Mouse (Mus musculus) lung, embryonic 15.5 days (tissue): ENCODE data around the gene Trim60. TPM values are rescaled to one million over a fixed set of nuclear protein-coding genes. Genes with fewer than 3 reads are reported as not detected.

Experiments
- ATAC-seq: fragments of 200-750 bp; cut with Nextera tagmentation; 2 replicates; pipeline ENCODE4 v1.8.0; 2017; ENCODE audit warnings: moderate number of reproducible peaks, borderline replicate concordance; ENCODE audit not compliant: low FRiP score, low TSS enrichment; ENCODE audit errors: extremely low read depth
- H3K27ac ChIP-seq: fragments of 300-500 bp; sonication (generic); 2 replicates; pipeline ENCODE4 v1.5.1; 2015; ENCODE audit warnings: moderate library complexity, mild to moderate bottlenecking, inconsistent platforms
- H3K27me3 ChIP-seq: fragments of 300-500 bp; sonication (generic); 2 replicates; pipeline ENCODE4 v1.6.1; 2015; ENCODE audit warnings: inconsistent platforms
- H3K36me3 ChIP-seq: fragments of 300-500 bp; sonication (generic); 2 replicates; pipeline ENCODE4 v1.6.1; 2015; ENCODE audit warnings: inconsistent platforms
- H3K4me1 ChIP-seq: fragments of 300-500 bp; sonication (generic); 2 replicates; pipeline ENCODE4 v1.6.1; 2015; ENCODE audit warnings: inconsistent platforms
- H3K4me2 ChIP-seq: fragments of 300-500 bp; sonication (generic); 2 replicates; pipeline ENCODE4 v1.6.1; 2015; ENCODE audit warnings: inconsistent platforms, mild to moderate bottlenecking, moderate library complexity
- H3K4me3 ChIP-seq: fragments of 300-500 bp; sonication (generic); 2 replicates; pipeline ENCODE4 v1.5.1; 2015; ENCODE audit warnings: mild to moderate bottlenecking, inconsistent platforms
- H3K9ac ChIP-seq: fragments of 300-500 bp; sonication (generic); 2 replicates; pipeline ENCODE4 v1.6.1; 2015; ENCODE audit warnings: inconsistent platforms
- H3K9me3 ChIP-seq: fragments of 300-500 bp; sonication (generic); 2 replicates; pipeline ENCODE4 v1.6.1; 2016; ENCODE audit warnings: inconsistent platforms
- WGBS: fragments of 180-500 bp; shearing (Covaris S2); methylation state at CpG from one replicate; pipeline ENCODE4 v1.1.7; 2015; 5-methylcytosine and 5-hydroxymethylcytosine counted together
- polyA plus RNA-seq: library from polyadenylated mRNA; unstranded; fragments of >200 nt; fragmentation: Nextera tagmentation; extraction: Ambion mirVana; gene quantifications from 2 replicates; pipeline ENCODE4 v1.2.1, GENCODE M21; 2015

Trim60 gene
- polyA plus RNA-seq, 1 experiment from 2014 or later = not detected

DNA sequence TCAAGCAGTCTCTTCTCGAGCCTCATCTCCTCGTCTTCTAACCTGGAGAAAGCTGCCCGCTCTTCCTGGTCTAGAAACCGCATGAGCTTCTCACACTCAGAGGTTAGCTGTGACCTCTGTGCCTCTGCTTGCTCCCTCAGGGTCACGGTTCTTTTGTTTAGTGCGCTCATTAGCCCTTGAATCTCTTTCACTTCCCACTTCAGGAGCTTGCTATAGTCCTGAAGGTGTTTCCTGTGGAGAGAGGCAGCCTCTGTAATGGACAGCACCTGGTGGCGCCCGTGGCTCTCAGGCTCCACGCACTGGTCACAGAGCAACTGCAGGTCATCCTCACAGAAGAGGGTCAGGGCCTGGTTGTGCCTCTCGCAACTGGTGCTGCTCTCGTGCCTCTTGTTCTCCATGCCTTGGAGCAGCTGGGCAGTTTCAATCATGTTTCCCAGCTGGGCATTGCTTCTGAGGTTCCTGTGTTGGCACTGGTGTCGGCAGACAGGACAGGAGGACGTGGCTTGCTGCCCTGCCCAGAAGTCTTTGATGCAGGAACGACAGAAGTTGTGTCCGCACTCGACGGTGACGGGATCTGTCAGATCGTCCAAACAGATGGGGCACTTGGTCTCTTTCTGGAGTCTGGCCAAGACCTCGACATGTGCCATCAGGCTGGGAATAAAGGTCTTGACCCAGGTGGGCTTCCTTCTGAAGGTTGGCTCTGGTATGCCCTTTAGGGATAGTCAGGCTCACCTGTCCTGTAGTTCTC lies 35.1 kb downstream of the Trim60 start:
- no peaks in the 10 kb centered on the region for H3K9me3 ChIP-seq
- no peak overlapping the region for H3K4me3 ChIP-seq
- no peaks in the 10 kb centered on the region for H3K27me3 ChIP-seq
- no peaks in the 10 kb centered on the region for H3K4me1 ChIP-seq
- H3K36me3 ChIP-seq = no peaks in the 10 kb centered on the region
- no peak overlapping the region for H3K27ac ChIP-seq
- 55% methylated on average over 20 of the region's 20 CpGs for WGBS
- no peak for ATAC-seq
- H3K9ac ChIP-seq = no peak overlapping the region
- no peak overlapping the region for H3K4me2 ChIP-seq

DNA sequence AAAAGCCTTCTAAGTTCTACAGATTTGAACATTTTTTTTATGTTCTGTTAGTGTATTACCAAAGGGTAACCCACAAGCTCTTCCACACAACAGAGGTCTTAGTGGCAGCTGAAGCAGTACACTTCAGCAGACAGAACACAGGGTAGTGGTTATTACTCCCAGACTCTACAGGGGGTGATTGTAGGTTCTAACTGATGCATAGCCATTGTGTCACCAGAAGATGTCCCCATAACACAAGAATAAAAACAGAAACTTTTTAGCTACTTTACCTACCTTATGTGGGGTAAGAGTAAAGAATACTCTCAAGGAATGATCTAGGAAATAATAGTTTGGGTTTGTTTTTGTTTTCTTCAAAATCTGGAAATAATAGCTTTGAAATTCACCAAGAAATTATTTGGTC lies 55.5 kb downstream of the Trim60 start:
- Histone ChIP-seq H3K9ac (no peak overlapping the region), H3K36me3 (peaks cover 9% of the 10 kb centered on the region), H3K9me3 (no peaks in the 10 kb centered on the region), H3K4me3 (no peak overlapping the region), H3K4me2 (no peak overlapping the region), H3K27me3 (no peaks in the 10 kb centered on the region), H3K27ac (no peak overlapping the region), H3K4me1 (no peaks in the 10 kb centered on the region)
- no peak for ATAC-seq

DNA sequence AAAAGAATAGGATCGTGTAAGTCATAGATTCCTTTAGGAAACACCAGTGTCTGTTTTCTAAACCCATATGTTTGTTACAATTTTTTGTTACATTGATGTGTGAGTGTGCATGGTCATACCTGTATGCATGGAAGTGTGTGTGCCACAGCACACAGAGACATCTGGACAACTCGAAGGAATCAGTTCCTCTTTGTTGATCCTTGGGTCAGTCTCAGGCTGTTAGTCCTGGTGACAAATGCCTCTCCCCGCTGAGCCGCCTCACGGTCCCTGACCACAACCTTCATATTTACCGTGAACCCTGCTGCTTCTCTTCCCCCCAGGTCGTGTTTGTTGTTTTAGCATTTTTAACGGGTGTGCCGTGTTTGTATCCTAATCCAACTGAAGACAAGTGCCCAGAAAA lies 59.4 kb downstream of the Trim60 start:
- Histone ChIP-seq H3K4me1 (no peaks in the 10 kb centered on the region), H3K4me3 (no peak overlapping the region), H3K9me3 (no peaks in the 10 kb centered on the region), H3K27ac (no peak overlapping the region), H3K9ac (no peak overlapping the region), H3K4me2 (no peak overlapping the region), H3K36me3 (peaks cover 9% of the 10 kb centered on the region), H3K27me3 (no peaks in the 10 kb centered on the region)
- WGBS = 77% methylated on average over 9 of the region's 9 CpGs
- ATAC-seq = no peak

DNA sequence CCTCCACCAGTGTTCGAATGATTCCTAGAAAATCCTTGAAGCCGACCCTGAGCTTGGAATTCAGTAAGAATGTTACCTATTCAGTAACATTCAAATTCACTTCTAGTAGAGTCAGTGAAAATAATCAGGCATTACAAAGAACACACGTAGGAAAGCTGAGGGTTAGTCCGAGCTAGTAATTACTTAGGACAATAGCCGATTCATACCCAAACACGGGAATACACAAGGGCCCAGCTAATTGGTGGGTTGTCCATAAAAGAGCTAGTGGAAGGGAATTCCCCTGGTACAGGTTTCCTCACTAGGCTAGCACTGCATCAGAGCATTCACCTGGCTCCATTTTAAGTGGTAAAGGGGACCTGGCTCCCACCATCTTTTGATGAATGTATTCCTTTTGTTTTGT lies 66.3 kb downstream of the Trim60 start:
- ATAC-seq = no peak
- Histone ChIP-seq H3K9ac (no peak overlapping the region), H3K36me3 (no peaks in the 10 kb centered on the region; the same call in 1 of the 2 replicates), H3K27ac (no peak overlapping the region), H3K4me2 (no peak overlapping the region), H3K27me3 (no peaks in the 10 kb centered on the region), H3K4me3 (no peak overlapping the region), H3K4me1 (0 out of 2 replicates have a peak, but pooled peaks cover 2% of the 10 kb centered on the region), H3K9me3 (no peaks in the 10 kb centered on the region)
- 91% methylated on average over 6 of the region's 6 CpGs for WGBS

Other genes with a start within 250 kb of the Trim60 start
- 15.4 and 16.0 TPM in 2 replicates for gene Klhl2, start 168.6 kb downstream of the Trim60 start, polyA plus RNA-seq
- gene Tmem192, start 71.4 kb downstream of the Trim60 start, polyA plus RNA-seq = 27.2 and 27.6 TPM in 2 replicates
- not detected in 2 replicates for gene Trim75, start 30.8 kb downstream of the Trim60 start, polyA plus RNA-seq
- not detected in 2 replicates for gene Trim61, start 61 bp downstream of the Trim60 start, polyA plus RNA-seq
- gene Apela, start 18.8 kb upstream of the Trim60 start, polyA plus RNA-seq = 0.90 and 1.3 TPM in 2 replicates
- not detected in 2 replicates for gene Gm10663, start 56.4 kb upstream of the Trim60 start, polyA plus RNA-seq
- gene BC030870, start 111.0 kb upstream of the Trim60 start, polyA plus RNA-seq = 2.6 and 3.0 TPM in 2 replicates